Mouse (Mus musculus) forebrain, embryonic 10.5 days (tissue): ENCODE measurements around the gene Gadd45a. TPM values are rescaled to one million over a fixed set of nuclear protein-coding genes. Genes with fewer than 3 reads are reported as not detected.
"Not testable (repeated sequence)": the region's sequence is repeated elsewhere in the genome, so short reads cannot be mapped to it uniquely, and the experiment has no call there.

ENCODE experiments used
- DNase-seq: peaks from one replicate; pipeline ENCODE4 v3.0.0-alpha.2; 2017; ENCODE audit warnings: low spot score; ENCODE audit errors: extremely low spot score
- H3K27ac ChIP-seq: fragments of 300-500 bp; sonication (generic); 2 replicates; pipeline ENCODE4 v1.5.1; 2016; ENCODE audit warnings: mild to moderate bottlenecking
- H3K27me3 ChIP-seq: fragments of 300-500 bp; sonication (generic); 2 replicates; pipeline ENCODE4 v1.6.1; 2016; ENCODE audit warnings: mild to moderate bottlenecking; ENCODE audit not compliant: poor library complexity, severe bottlenecking
- H3K36me3 ChIP-seq: fragments of 300-500 bp; sonication (generic); replicated peaks from 2 replicates; pipeline ENCODE4 v1.6.1; 2016; ENCODE audit warnings: mild to moderate bottlenecking, moderate library complexity
- H3K4me1 ChIP-seq: fragments of 300-500 bp; sonication (generic); 2 replicates; pipeline ENCODE4 v1.6.1; 2016
- H3K4me3 ChIP-seq: fragments of 300-500 bp; sonication (generic); 2 replicates; pipeline ENCODE4 v1.5.1; 2016; ENCODE audit warnings: mild to moderate bottlenecking, moderate library complexity
- H3K9me3 ChIP-seq: fragments of 300-500 bp; sonication (generic); 2 replicates; pipeline ENCODE4 v1.6.1; 2016; ENCODE audit warnings: mild to moderate bottlenecking, moderate library complexity
- WGBS: fragments of 180-500 bp; shearing (Covaris S2); methylation state at CpG from one replicate; pipeline ENCODE4 v1.1.7; 2016; 5-methylcytosine and 5-hydroxymethylcytosine counted together
- polyA plus RNA-seq: library from polyadenylated mRNA; unstranded; fragments of >200 nt; fragmentation: Nextera tagmentation; extraction: Ambion mirVana; gene quantifications from 2 replicates; pipeline ENCODE4 v1.2.1, GENCODE M21; 2016

The Gadd45a gene
- polyA plus RNA-seq, 1 experiment from 2014 or later, result 22.9 TPM

DNA sequence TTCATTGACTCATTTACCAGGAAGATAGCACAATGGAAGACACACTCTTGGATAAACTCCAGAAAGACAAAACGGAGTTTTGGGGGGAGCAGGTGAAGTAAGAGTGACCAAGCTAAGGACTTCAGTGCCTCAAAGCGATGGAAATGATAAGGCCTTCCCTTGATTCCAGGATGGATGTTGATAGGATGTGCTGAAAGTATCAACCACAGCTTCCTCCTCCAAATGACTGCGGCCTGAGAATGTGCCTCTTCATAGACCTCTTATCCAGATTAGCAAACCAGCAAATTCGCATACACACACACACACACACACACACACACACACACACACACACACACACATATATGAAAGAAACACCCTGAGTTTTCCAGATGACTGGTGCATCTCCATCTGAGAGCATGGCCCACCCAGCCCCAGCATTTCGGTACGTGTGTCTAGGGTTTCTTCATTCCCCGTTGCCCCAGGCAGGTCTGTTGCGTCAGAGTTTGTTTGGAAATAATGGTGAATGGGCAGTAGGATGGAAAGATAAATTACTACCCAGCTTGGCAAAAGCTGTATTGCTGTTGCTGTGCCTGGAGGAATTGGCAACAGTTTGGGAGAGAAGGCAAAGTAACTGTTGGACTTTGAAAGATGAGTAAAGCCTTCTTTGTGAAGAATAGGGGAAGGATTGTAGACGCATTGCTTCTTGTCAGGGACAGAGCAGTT is 9.7 kb downstream of the Gadd45a start:
- WGBS, result 80% methylated on average over 9 of the region's 9 CpGs
- H3K9me3 ChIP-seq, result no peaks in the 10 kb centered on the region
- H3K4me1 ChIP-seq, result peaks cover 25% of the 10 kb centered on the region
- H3K27me3 ChIP-seq, result peaks cover 14% of the 10 kb centered on the region; the same call in 1 of the 2 replicates
- H3K4me3 ChIP-seq, result no peak overlapping the region
- H3K36me3 ChIP-seq, result no peaks in the 10 kb centered on the region
- no peak overlapping the region for H3K27ac ChIP-seq
- DNase-seq, result no peak

DNA sequence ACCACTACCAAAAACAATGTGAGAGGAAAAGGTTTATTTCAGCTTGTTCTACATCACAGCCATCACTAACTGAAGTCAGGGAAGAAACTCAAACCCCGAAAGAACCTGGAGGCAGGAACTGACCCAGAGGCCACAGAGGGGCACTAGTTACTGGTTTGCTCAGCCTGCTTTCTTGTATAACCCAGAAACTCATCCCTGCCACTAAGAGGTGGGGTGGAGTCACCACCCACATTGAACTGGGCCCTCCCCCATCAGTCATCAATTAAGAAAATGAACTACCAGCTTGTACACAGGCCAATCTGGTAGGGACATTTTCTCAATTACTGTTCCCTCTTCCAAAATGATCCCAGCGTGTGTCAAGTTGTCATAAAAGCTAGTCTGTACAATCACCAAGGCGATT is 10.6 kb downstream of the Gadd45a start:
- 83% methylated on average over 3 of the region's 3 CpGs for WGBS
- H3K27me3 ChIP-seq, result peaks cover 14% of the 10 kb centered on the region; the same call in 1 of the 2 replicates
- no peak overlapping the region for H3K27ac ChIP-seq
- peaks cover 25% of the 10 kb centered on the region for H3K4me1 ChIP-seq
- no peaks in the 10 kb centered on the region for H3K9me3 ChIP-seq
- DNase-seq, result no peak
- H3K4me3 ChIP-seq, result no peak overlapping the region
- no peaks in the 10 kb centered on the region for H3K36me3 ChIP-seq

DNA sequence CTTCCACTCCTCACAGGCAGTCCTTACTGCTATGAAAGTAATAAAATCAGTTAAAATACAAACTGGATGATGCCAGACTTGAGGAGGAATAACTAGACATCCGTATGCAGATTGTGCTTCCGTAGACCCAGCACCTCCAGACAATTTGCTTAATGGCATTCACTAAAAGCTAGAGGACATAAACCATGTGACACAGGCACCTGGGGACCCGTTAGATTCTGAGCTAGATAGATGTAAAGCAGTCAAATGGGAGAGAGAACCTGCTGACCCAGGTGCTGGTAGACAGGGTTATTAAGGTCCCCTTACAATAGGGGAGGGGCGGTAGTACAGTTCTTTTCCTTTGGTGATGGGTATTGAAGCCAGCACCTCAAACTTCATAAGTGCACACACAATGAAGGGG is 13.5 kb downstream of the Gadd45a start:
- Histone ChIP-seq H3K4me3 (no peak overlapping the region), H3K4me1 (peaks cover 5% of the 10 kb centered on the region; the same call in 1 of the 2 replicates), H3K36me3 (no peaks in the 10 kb centered on the region), H3K9me3 (no peaks in the 10 kb centered on the region), H3K27ac (no peak overlapping the region), H3K27me3 (no peaks in the 10 kb centered on the region; the same call in 1 of the 2 replicates)
- no peak for DNase-seq
- WGBS, result 88% methylated on average over 4 of the region's 4 CpGs

DNA sequence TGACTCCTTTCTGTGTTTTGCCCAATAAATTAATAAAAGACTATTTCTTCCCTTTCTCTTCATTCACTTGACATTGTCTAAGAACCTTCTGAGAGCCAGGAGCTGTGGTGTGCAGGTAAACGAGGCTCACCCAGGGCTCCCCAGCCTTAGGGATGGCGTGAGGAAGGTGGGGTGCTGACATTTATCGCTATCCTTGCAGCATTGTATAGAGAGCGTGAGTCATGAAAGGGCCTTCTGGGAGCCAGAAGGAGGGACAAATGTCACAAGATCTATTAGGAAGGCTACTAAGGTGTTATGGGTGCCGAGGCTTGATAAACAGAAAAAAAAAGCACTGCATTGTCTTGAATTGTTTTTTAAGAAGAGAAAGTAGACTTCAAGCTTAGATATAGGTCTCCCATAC is 15.9 kb downstream of the Gadd45a start:
- DNase-seq, result no peak
- Histone ChIP-seq H3K4me3 (no peak overlapping the region), H3K9me3 (no peaks in the 10 kb centered on the region), H3K27ac (no peak overlapping the region), H3K4me1 (peaks cover 8% of the 10 kb centered on the region; the same call in 1 of the 2 replicates), H3K27me3 (no peaks in the 10 kb centered on the region), H3K36me3 (no peaks in the 10 kb centered on the region)
- 88% methylated on average over 5 of the region's 5 CpGs for WGBS

DNA sequence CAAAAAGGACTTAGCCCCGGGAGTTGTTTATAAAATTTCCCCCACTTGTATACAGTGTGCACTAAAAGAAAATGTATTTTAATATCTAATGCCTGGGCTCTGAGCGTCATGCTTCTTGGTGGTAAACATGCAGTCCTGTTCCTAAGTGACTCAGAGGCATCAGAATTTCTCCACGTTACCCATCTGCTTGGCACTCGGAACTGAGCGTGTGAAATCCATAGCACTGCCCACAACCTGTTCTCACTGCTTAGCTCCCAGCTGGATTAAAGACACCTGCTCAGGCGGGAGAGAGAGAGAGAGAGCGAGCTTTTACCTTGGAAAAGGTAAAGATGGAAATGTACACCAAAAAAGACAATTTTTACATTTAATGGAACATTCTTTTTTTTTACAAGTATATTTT is 18.3 kb downstream of the Gadd45a start:
- DNase-seq, H3K27ac ChIP-seq, H3K36me3 ChIP-seq, H3K9me3 ChIP-seq, H3K4me1 ChIP-seq, H3K4me3 ChIP-seq, H3K27me3 ChIP-seq: not testable (repeated sequence)
- 91% methylated on average over 7 of the region's 7 CpGs for WGBS

DNA sequence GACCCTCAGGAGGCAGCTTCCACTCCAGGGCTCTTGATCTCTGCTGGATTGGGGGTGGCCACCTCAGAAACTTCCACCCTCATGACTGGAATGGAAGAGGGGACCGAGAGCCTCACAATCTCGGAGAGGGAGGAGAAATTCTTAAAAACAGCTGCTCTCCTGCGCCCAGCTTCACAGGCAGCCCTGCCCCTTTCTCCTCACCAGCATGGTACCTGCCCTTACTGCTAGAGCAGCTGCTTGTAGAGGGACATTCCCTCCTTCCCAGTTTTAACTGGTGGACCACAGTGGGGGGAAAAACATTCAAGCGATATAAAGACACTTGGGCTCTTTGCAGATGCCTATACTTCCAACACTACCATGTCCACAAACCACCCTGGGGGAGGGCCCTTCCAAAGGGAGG is 18.9 kb downstream of the Gadd45a start:
- no peak overlapping the region for H3K4me3 ChIP-seq
- H3K27ac ChIP-seq, result peak overlapping the region; percentile 44; the same call in 1 of the 2 replicates
- no peaks in the 10 kb centered on the region for H3K9me3 ChIP-seq
- no peaks in the 10 kb centered on the region for H3K27me3 ChIP-seq
- H3K4me1 ChIP-seq, result peaks cover 8% of the 10 kb centered on the region; the same call in 1 of the 2 replicates
- DNase-seq, result no peak
- no peaks in the 10 kb centered on the region for H3K36me3 ChIP-seq
- WGBS, result 63% methylated on average over 4 of the region's 4 CpGs

DNA sequence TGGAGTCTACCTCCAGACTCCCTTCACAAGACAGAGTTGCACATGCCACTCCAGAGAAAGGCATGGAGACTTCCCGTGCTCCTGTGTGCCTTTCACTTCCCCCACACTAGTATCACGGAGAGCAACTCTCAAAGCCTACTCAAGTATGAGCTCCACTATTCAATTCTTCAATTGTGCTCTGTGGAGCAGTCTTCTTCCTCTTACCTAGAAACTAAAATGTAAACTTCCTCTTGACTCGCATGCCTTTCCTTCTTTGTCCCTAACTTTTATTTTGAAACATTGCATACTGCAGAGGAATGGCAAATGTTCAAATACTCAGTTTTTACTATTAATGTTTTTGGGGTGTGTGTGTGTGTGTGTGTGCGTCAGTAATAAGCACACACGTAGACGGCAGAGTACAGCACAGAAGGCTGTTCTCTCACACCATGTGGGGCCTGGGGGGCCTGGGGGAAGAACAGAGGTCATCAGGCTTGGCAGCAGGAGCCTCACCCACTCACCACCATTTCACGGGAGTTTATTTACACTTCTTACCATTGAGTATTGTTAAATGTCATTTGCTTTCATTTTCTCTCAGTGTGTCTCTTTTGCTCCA is 20.6 kb downstream of the Gadd45a start:
- H3K4me1 ChIP-seq, result peaks cover 8% of the 10 kb centered on the region; the same call in 1 of the 2 replicates
- H3K36me3 ChIP-seq, result no peaks in the 10 kb centered on the region
- H3K27me3 ChIP-seq, result no peaks in the 10 kb centered on the region
- no peak overlapping the region for H3K4me3 ChIP-seq
- WGBS, result 85% methylated on average over 7 of the region's 7 CpGs
- H3K9me3 ChIP-seq, result no peaks in the 10 kb centered on the region
- no peak overlapping the region for H3K27ac ChIP-seq
- no peak for DNase-seq

DNA sequence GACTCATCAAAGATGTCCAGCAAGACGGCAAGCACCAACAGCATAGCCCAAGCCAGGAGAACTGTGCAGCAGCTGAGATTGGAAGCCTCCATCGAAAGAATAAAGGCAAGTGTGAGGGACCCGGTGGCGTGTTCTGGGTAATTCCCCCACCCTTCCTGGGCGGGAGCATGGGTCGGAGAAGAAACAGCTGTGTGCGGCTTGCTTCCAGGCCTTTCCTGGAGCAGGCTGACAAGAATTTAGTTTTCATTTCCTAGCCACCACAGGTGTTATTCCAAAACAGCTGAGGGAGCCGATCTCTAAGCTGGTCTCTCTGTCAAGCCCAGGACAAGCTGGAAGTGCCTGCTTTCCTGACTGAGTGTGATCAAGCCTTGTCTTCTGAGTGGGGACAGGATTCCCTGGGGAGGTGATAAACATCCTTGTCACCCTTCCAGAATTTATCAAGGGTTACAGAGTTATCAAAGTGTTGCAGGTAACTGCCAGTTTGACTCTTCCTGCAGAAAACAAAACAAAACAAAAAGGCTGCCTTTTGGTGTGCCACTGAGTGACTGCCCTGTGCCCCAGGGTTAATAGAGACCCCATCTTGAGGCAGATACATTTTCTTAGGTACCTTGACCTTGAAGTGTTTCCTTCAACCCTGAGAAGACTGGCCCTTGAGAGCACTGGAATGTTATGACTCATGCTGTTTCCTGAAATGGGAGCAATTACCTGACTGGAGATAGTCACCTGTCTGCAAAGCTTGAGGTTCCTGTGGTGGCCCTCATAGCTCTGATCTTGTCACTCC is 21.3 kb downstream of the Gadd45a start:
- H3K9me3 ChIP-seq, result no peaks in the 10 kb centered on the region
- 86% methylated on average over 8 of the region's 8 CpGs for WGBS
- no peak overlapping the region for H3K27ac ChIP-seq
- DNase-seq, result no peak
- no peaks in the 10 kb centered on the region for H3K27me3 ChIP-seq
- no peak overlapping the region for H3K4me3 ChIP-seq
- no peaks in the 10 kb centered on the region for H3K36me3 ChIP-seq
- H3K4me1 ChIP-seq, result peaks cover 9% of the 10 kb centered on the region; the same call in 1 of the 2 replicates

DNA sequence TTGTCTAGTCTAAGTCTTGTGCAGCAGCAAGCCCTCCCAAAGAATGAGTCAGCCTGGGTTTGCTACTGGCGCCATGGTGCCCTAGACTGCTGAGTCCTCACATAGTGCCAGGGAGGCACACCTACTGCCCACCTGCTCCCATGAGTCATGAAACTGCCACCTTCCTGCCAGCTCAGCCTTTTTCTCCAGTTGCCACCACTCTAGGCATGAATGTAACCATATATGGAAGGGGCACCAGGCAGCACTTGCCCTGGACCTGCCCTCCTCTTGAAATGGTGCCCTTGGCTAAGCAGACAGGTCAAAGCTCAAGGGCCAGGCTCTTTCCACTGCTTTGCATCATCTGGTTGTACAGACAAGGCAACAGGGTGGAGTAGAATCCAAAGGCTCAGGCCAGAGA is 22.6 kb downstream of the Gadd45a start:
- 96% methylated on average over 1 of the region's 1 CpGs for WGBS
- H3K9me3 ChIP-seq, result no peaks in the 10 kb centered on the region

DNA sequence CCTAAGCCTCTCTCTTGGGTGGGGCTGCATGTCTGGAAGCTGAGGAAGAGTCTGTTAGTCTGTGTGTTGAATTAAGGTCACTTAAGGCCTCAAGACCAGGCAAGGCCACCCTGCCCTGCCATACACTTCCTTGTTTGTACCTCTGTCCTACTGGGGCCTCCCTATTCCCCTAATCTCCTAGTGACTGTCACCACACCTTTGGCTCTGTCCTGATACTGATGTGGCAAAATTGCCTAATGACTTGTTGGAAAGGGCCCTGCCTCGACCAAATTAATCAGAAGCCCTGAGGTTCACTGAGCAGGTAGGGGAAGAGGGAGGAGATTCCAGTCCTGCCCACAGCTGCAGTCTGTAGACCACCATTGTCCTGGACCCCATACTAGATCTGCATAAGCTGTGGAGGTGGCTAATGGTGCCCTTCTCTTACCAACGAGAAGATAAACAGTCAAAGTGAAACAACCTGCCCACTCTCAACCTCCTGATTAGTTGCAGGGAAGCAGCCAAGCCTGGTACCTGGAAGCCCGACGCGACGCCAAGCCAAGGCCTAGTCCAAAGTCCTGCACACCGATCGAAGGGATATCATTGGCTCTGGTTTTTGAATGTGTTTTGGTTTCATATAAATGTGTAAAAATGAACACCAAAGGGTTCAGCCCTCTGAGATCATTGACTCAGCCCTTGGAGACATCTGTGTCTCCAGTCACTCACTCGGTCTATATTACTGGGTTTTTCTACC is 23.1 kb downstream of the Gadd45a start:
- Histone ChIP-seq H3K27ac (no peak overlapping the region), H3K27me3 (no peaks in the 10 kb centered on the region), H3K9me3 (no peaks in the 10 kb centered on the region), H3K4me3 (no peak overlapping the region), H3K36me3 (no peaks in the 10 kb centered on the region), H3K4me1 (peaks cover 16% of the 10 kb centered on the region)
- 90% methylated on average over 9 of the region's 9 CpGs for WGBS
- DNase-seq, result no peak

More for the DNA sequence above, 22.6 kb downstream of the Gadd45a start:
- Histone ChIP-seq H3K4me1 (peaks cover 16% of the 10 kb centered on the region), H3K4me3 (no peak overlapping the region), H3K27ac (no peak overlapping the region), H3K36me3 (no peaks in the 10 kb centered on the region), H3K27me3 (no peaks in the 10 kb centered on the region)
- no peak for DNase-seq

DNA sequence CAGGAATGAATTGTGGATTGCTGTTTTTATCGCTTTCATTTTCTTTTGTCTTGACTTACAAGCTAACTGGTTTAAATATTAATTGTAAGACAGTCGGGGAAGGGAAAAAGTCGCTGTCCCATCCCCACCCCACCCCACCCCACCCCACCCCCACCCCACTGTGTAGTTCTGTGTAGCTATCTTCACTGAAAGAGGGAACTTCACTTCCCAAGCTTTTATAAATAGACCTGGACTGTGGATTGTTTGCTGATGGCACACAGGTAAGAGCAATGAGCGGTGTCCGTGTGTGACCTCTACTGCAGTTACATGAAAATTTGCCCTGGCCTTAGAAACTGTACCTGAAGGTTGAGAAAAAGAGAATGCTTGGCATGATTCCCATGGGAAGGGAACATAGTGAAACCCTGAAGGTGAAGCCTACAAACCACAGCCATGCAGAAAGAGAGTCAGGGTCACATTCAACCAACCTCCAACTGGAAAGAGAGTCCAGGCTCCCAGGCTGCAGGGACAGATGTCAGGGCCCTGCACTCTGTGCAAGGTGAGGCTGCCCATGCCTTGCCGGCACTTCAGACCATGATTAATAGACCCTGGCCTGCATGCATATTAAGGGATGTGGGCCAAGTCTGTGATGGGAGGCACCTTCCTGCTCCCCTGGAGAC is 23.8 kb downstream of the Gadd45a start:
- no peaks in the 10 kb centered on the region for H3K27me3 ChIP-seq
- H3K36me3 ChIP-seq, result no peaks in the 10 kb centered on the region
- no peak for DNase-seq
- H3K4me1 ChIP-seq, result peaks cover 13% of the 10 kb centered on the region
- H3K4me3 ChIP-seq, result no peak overlapping the region
- no peaks in the 10 kb centered on the region for H3K9me3 ChIP-seq
- no peak overlapping the region for H3K27ac ChIP-seq
- 89% methylated on average over 6 of the region's 6 CpGs for WGBS

DNA sequence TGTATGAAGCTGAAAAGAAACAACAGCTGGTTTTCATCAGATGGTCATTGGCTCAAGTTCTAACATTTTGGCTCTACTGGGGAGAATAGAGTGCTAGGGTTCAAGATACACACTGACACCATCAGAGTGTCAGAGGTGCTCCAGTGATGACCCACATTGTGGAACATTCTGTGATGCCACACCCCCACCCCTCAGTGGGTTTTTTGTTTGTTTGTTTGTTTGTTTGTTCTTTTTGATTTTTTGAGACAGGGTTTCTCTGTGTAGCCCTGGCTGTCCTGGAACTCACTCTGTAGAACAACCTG is 26.1 kb downstream of the Gadd45a start:
- H3K27ac ChIP-seq, result no peak overlapping the region
- no peaks in the 10 kb centered on the region for H3K27me3 ChIP-seq
- peaks cover 8% of the 10 kb centered on the region for H3K4me1 ChIP-seq

More for the DNA sequence above, 26.1 kb downstream of the Gadd45a start:
- Histone ChIP-seq H3K36me3 (no peaks in the 10 kb centered on the region), H3K4me3 (no peak overlapping the region), H3K9me3 (no peaks in the 10 kb centered on the region)
- DNase-seq, result no peak
